Comparison of ENCODE assay signal across 22 mouse cellular contexts in genomic region chr7:46447473-46448165, GRCm38 (mm10). TPM values are rescaled to one million over a fixed set of nuclear protein-coding genes. Genes with fewer than 3 reads are reported as not detected.
A peak's percentile ranks its signal among the peaks of the same experiment; 100 is the strongest.
DNase-seq lines count a peak whose midpoint lies in the region; ATAC-seq lines count a peak whose summit lies in the region.
"Had no signal": no experiment of that assay in that cellular context is flagged by ENCODE, and none has a peak within 500 bp of the region (broad histone marks: within the 10 kb centered on the region; RNA-seq: fewer than 3 reads in every experiment).

No protein-coding gene starts in this region.

- no peaks in the 10 kb centered on the region for H3K27me3 ChIP-seq in hindbrain, embryonic 12.5 days
- H3K27me3 ChIP-seq in hindbrain, embryonic 10.5 days (ENCODE audit: insufficient read depth, poor library complexity, severe bottlenecking), result 0 out of 2 replicates have a peak, but pooled peaks cover 4% of the 10 kb centered on the region
- H3K27me3 ChIP-seq in midbrain, embryonic 16.5 days (ENCODE audit: control insufficient read depth, insufficient read depth, low read depth, low read length), result no peaks in the 10 kb centered on the region
- H3K27me3 ChIP-seq: embryonic facial prominence, embryonic 15.5 days; heart, embryonic 13.5 days; limb, embryonic 13.5 days; Patski; stomach, embryonic 15.5 days had no signal

- H3K36me3 ChIP-seq in hindbrain, embryonic 12.5 days, result no peaks in the 10 kb centered on the region
- H3K36me3 ChIP-seq in hindbrain, embryonic 10.5 days, result no peaks in the 10 kb centered on the region
- H3K36me3 ChIP-seq in midbrain, embryonic 16.5 days (ENCODE audit: control insufficient read depth, insufficient read depth, low read length), result peaks cover under 1% of the 10 kb centered on the region; the same call in 1 of the 2 replicates
- H3K36me3 ChIP-seq: heart, embryonic 13.5 days; limb, embryonic 13.5 days; stomach, embryonic 15.5 days had no signal

- DNase-seq in hindbrain, embryonic 10.5 days (ENCODE audit: low spot score), result no peak
- peak; percentile 64 to 71 for DNase-seq in cerebellum, adult 18-20 months
- DNase-seq in cerebellum, postnatal 14 days, result peak; percentile 57 to 75
- no peak for DNase-seq in right cerebral cortex, postnatal 10 days (ENCODE audit: low spot score in 2 of 2)
- no peak for DNase-seq in right cerebral cortex, postnatal 4 days
- DNase-seq: adrenal gland, postnatal 14 days; gastrocnemius, adult 2 months; heart, postnatal 4 days; kidney, adult 2 months; kidney, postnatal 25 days; right cerebral cortex, adult 18-20 months had no signal

- H3K9ac ChIP-seq in hindbrain, embryonic 12.5 days, result no peak overlapping the region
- no peak overlapping the region for H3K9ac ChIP-seq in midbrain, embryonic 16.5 days (ENCODE audit: low read depth, low read length)
- H3K9ac ChIP-seq: embryonic facial prominence, embryonic 15.5 days; heart, embryonic 13.5 days; limb, embryonic 13.5 days; liver, embryonic 14.5 days; stomach, embryonic 15.5 days had no signal

- H3K4me1 ChIP-seq in hindbrain, embryonic 12.5 days, result peaks cover 23% of the 10 kb centered on the region
- H3K4me1 ChIP-seq in hindbrain, embryonic 10.5 days (replicated peaks), result peaks cover 24% of the 10 kb centered on the region
- peaks cover 22% of the 10 kb centered on the region for H3K4me1 ChIP-seq in midbrain, embryonic 16.5 days (ENCODE audit: control insufficient read depth, insufficient read depth, low read length)
- H3K4me1 ChIP-seq: embryonic facial prominence, embryonic 15.5 days; heart, embryonic 13.5 days; limb, embryonic 13.5 days; stomach, embryonic 15.5 days had no signal

- peak overlapping the region; percentile 0; the same call in 1 of the 2 replicates for H3K27ac ChIP-seq in hindbrain, embryonic 12.5 days
- H3K27ac ChIP-seq in hindbrain, embryonic 10.5 days, result no peak overlapping the region
- H3K27ac ChIP-seq in midbrain, embryonic 16.5 days (ENCODE audit: low read length), result peak overlapping the region; percentile 26
- H3K27ac ChIP-seq: embryonic facial prominence, embryonic 15.5 days; gastrocnemius, adult 2 months; heart, embryonic 13.5 days; limb, embryonic 13.5 days; liver, embryonic 14.5 days; stomach, embryonic 15.5 days had no signal

- WGBS in hindbrain, embryonic 12.5 days, result 53% methylated on average over 9 of the region's 9 CpGs
- WGBS in hindbrain, embryonic 10.5 days, result 67% methylated on average over 9 of the region's 9 CpGs
- 47% methylated on average over 9 of the region's 9 CpGs for WGBS in midbrain, embryonic 16.5 days

- ATAC-seq in hindbrain, embryonic 12.5 days (ENCODE audit: low FRiP score), result no peak
- 0 out of 2 replicates have a peak, but pooled peaks have one; percentile 27 for ATAC-seq in midbrain, embryonic 16.5 days
- ATAC-seq: activated CD4-positive, CD25-positive, alpha-beta regulatory T cell, adult 4 months; forebrain, embryonic 14.5 days; lung, postnatal 0 days; Patski had no signal

- H3K9me3 ChIP-seq in hindbrain, embryonic 12.5 days (replicated peaks), result no peaks in the 10 kb centered on the region
- no peaks in the 10 kb centered on the region for H3K9me3 ChIP-seq in hindbrain, embryonic 10.5 days
- H3K9me3 ChIP-seq in midbrain, embryonic 16.5 days (replicated peaks; ENCODE audit: control insufficient read depth, low read length, poor library complexity, severe bottlenecking), result no peaks in the 10 kb centered on the region
- H3K9me3 ChIP-seq: embryonic facial prominence, embryonic 15.5 days; heart, embryonic 13.5 days; limb, embryonic 13.5 days; stomach, embryonic 15.5 days had no signal

- no peak overlapping the region for H3K4me3 ChIP-seq in hindbrain, embryonic 12.5 days
- H3K4me3 ChIP-seq in hindbrain, embryonic 10.5 days, result no peak overlapping the region
- no peak overlapping the region for H3K4me3 ChIP-seq in midbrain, embryonic 16.5 days (ENCODE audit: low read depth, low read length)
- H3K4me3 ChIP-seq: embryonic facial prominence, embryonic 15.5 days; gastrocnemius, adult 2 months; heart, embryonic 13.5 days; limb, embryonic 13.5 days; stomach, embryonic 15.5 days had no signal

- no peak overlapping the region for H3K4me2 ChIP-seq in hindbrain, embryonic 12.5 days (replicated peaks)
- H3K4me2 ChIP-seq in midbrain, embryonic 16.5 days (ENCODE audit: low read length), result no peak overlapping the region
- H3K4me2 ChIP-seq: embryonic facial prominence, embryonic 15.5 days; heart, embryonic 13.5 days; limb, embryonic 13.5 days; stomach, embryonic 15.5 days had no signal

RNA-seq across cellular contexts. Expression of gene Kcnc1, which starts 51.3 kb away (rescaled TPM):
- 8.2 and 9.8 TPM in 2 replicates for polyA plus RNA-seq in hindbrain, embryonic 12.5 days (2016; fragmentation: Nextera tagmentation; extraction: Ambion mirVana)
- 0.83 and 2.3 TPM in 2 replicates for polyA plus RNA-seq in hindbrain, embryonic 10.5 days (2016; fragmentation: Nextera tagmentation; extraction: Ambion mirVana)
- 10.1 and 11.4 TPM in 2 replicates for polyA plus RNA-seq in midbrain, embryonic 16.5 days (2015; fragmentation: Nextera tagmentation; extraction: Ambion mirVana)
- polyA plus RNA-seq: activated CD4-positive, CD25-positive, alpha-beta regulatory T cell, adult 4 months had no signal

Comparison
In these comparisons a context has a peak if more than half of its experiments do, and no peak if none do; other contexts are left out.
1. DNase-seq: peak in cerebellum, adult 18-20 months (2 of 2) and cerebellum, postnatal 14 days (2 of 2); none in hindbrain, embryonic 10.5 days (single experiment), right cerebral cortex, postnatal 10 days (0 of 2) and right cerebral cortex, postnatal 4 days (single experiment).